In genomic region chr16:89995155-89995554, GRCm38 (mm10) we compare ENCODE assay signal across 18 mouse cellular contexts.
"Had no signal": no experiment of that assay in that cellular context is flagged by ENCODE, and none has a peak within 500 bp of the region (broad histone marks: within the 10 kb centered on the region; RNA-seq: fewer than 3 reads in every experiment).

No protein-coding gene starts in this region.

- H3K36me3 ChIP-seq: liver, embryonic 13.5 days; stomach, embryonic 15.5 days had no signal

- H3K4me1 ChIP-seq: kidney, embryonic 15.5 days; midbrain, embryonic 12.5 days; neural tube, embryonic 13.5 days had no signal

- ATAC-seq: midbrain, embryonic 16.5 days had no signal

- DNase-seq: kidney, postnatal 10 days; kidney, postnatal 36 days; layer of hippocampus, postnatal 36 days; liver, embryonic 13.5 days; lung, adult 2 months; lung, postnatal 14 days; lung, postnatal 4 days; retina, postnatal 1 day; right cerebral cortex, postnatal 25 days; spleen, adult 18-20 months; thymus, postnatal 25 days had no signal

- H3K4me3 ChIP-seq: kidney, embryonic 15.5 days; left cerebral cortex, adult 2 months; liver, embryonic 13.5 days; midbrain, embryonic 12.5 days; myocyte; neural tube, embryonic 13.5 days; stomach, embryonic 15.5 days had no signal

- H3K27me3 ChIP-seq: kidney, embryonic 15.5 days; liver, embryonic 13.5 days; midbrain, embryonic 12.5 days; neural tube, embryonic 13.5 days; stomach, embryonic 15.5 days had no signal

- H3K9me3 ChIP-seq: liver, embryonic 13.5 days; stomach, embryonic 15.5 days had no signal

- H3K4me2 ChIP-seq: kidney, embryonic 15.5 days; liver, embryonic 13.5 days; midbrain, embryonic 12.5 days; neural tube, embryonic 13.5 days; stomach, embryonic 15.5 days had no signal

- H3K27ac ChIP-seq: kidney, embryonic 15.5 days; left cerebral cortex, adult 2 months; liver, embryonic 13.5 days; midbrain, embryonic 12.5 days; neural tube, embryonic 13.5 days; stomach, embryonic 15.5 days had no signal

- H3K9ac ChIP-seq: kidney, embryonic 15.5 days; liver, embryonic 13.5 days; midbrain, embryonic 12.5 days; neural tube, embryonic 13.5 days; stomach, embryonic 15.5 days had no signal
